Mouse (Mus musculus): Measurements from ENCODE around the gene Sod2.
"Not testable (repeated sequence)": the region's sequence is repeated elsewhere in the genome, so short reads cannot be mapped to it uniquely, and the experiment has no call there.

GRCm38 (mm10) chr17:13043846-13044673 is 37.4 kb downstream of the Sod2 start:
- not testable (repeated sequence) for TF ChIP-seq POLR2A (IDR thresholded peaks at IDR 0.05; ENCODE audit: borderline replicate concordance, extremely low read depth, low read depth, low read length); CTCF (IDR thresholded peaks at IDR 0.05; ENCODE audit: insufficient read depth, low read length)

Measured in lung, adult 2 months (tissue).